Mouse (Mus musculus): ENCODE measurements around the gene Gm49405. TPM values are rescaled to one million over a fixed set of nuclear protein-coding genes. Genes with fewer than 3 reads are reported as not detected.
A peak's percentile ranks its signal among the peaks of the same experiment; 100 is the strongest.

Gene Gm49405
- polyA plus RNA-seq, 1 experiment from 2014 or later = 1.8 TPM

GRCm38 (mm10) chr19:3980309-3980708 is 20.1 kb upstream of the Gm49405 start:
- H3K4me3 ChIP-seq (ENCODE audit: low read depth, low read length) = no peak overlapping the region
- peaks cover 10% of the 10 kb centered on the region; the same call in 1 of the 2 replicates for H3K4me1 ChIP-seq (ENCODE audit: control insufficient read depth, insufficient read depth, low read length)
- no peak overlapping the region for H3K27ac ChIP-seq (ENCODE audit: low read depth, low read length)
- DNase-seq (ENCODE audit: low spot score) (peak; percentile 78), ATAC-seq (ENCODE audit: insufficient read depth, low FRiP score, low TSS enrichment) (0 out of 2 replicates have a peak, but pooled peaks have one; percentile 31)
- no peaks in the 10 kb centered on the region for H3K27me3 ChIP-seq (ENCODE audit: control insufficient read depth, insufficient read depth, low read length)
- no peak overlapping the region for H3K9ac ChIP-seq (ENCODE audit: low read length)
- 24% methylated on average over 4 of the region's 4 CpGs for WGBS
- H3K9me3 ChIP-seq (ENCODE audit: control insufficient read depth, low read length) = no peaks in the 10 kb centered on the region
- no peaks in the 10 kb centered on the region for H3K36me3 ChIP-seq (ENCODE audit: control insufficient read depth, insufficient read depth, low read length)
- H3K4me2 ChIP-seq (ENCODE audit: low read depth) = no peak overlapping the region

- Histone ChIP-seq H3K36me3 (ENCODE audit: control insufficient read depth, insufficient read depth, low read length) (no peaks in the 10 kb centered on the region), H3K4me2 (ENCODE audit: low read depth) (no peak overlapping the region), H3K27ac (ENCODE audit: low read depth, low read length) (no peak overlapping the region), H3K4me3 (ENCODE audit: low read depth, low read length) (no peak overlapping the region), H3K9ac (ENCODE audit: low read length) (no peak overlapping the region), H3K4me1 (ENCODE audit: control insufficient read depth, insufficient read depth, low read length) (peaks cover 13% of the 10 kb centered on the region; the same call in 1 of the 2 replicates), H3K27me3 (ENCODE audit: control insufficient read depth, insufficient read depth, low read length) (no peaks in the 10 kb centered on the region), H3K9me3 (ENCODE audit: control insufficient read depth, low read length) (no peaks in the 10 kb centered on the region)
- DNase-seq (ENCODE audit: low spot score) (no peak), ATAC-seq (ENCODE audit: insufficient read depth, low FRiP score, low TSS enrichment) (no peak)
- WGBS = 69% methylated on average over 9 of the region's 9 CpGs
Observed at GRCm38 (mm10) chr19:3980917-3981316, 19.5 kb upstream of the Gm49405 start.

GRCm38 (mm10) chr19:3983527-3984200 is 16.8 kb upstream of the Gm49405 start:
- Histone ChIP-seq H3K4me1 (ENCODE audit: control insufficient read depth, insufficient read depth, low read length) (peaks cover 15% of the 10 kb centered on the region; the same call in 1 of the 2 replicates), H3K36me3 (ENCODE audit: control insufficient read depth, insufficient read depth, low read length) (no peaks in the 10 kb centered on the region), H3K27ac (ENCODE audit: low read depth, low read length) (0 out of 2 replicates have a peak overlapping the region, but pooled peaks have one; percentile 1), H3K4me3 (ENCODE audit: low read depth, low read length) (no peak overlapping the region), H3K9me3 (ENCODE audit: control insufficient read depth, low read length) (no peaks in the 10 kb centered on the region), H3K4me2 (ENCODE audit: low read depth) (no peak overlapping the region), H3K9ac (ENCODE audit: low read length) (no peak overlapping the region), H3K27me3 (ENCODE audit: control insufficient read depth, insufficient read depth, low read length) (no peaks in the 10 kb centered on the region)
- ATAC-seq (ENCODE audit: insufficient read depth, low FRiP score, low TSS enrichment) (no peak), DNase-seq (ENCODE audit: low spot score) (no peak)
- 36% methylated on average over 9 of the region's 9 CpGs for WGBS

- WGBS = 25% methylated on average over 8 of the region's 8 CpGs
- ATAC-seq (ENCODE audit: insufficient read depth, low FRiP score, low TSS enrichment) (no peak), DNase-seq (ENCODE audit: low spot score) (peak; percentile 53)
- H3K36me3 ChIP-seq (ENCODE audit: control insufficient read depth, insufficient read depth, low read length) = no peaks in the 10 kb centered on the region
- H3K27ac ChIP-seq (ENCODE audit: low read depth, low read length) = peak overlapping the region; percentile 44
- no peaks in the 10 kb centered on the region for H3K9me3 ChIP-seq (ENCODE audit: control insufficient read depth, low read length)
- H3K4me2 ChIP-seq (ENCODE audit: low read depth) = no peak overlapping the region
- peaks cover 15% of the 10 kb centered on the region; the same call in 1 of the 2 replicates for H3K4me1 ChIP-seq (ENCODE audit: control insufficient read depth, insufficient read depth, low read length)
- no peak overlapping the region for H3K4me3 ChIP-seq (ENCODE audit: low read depth, low read length)
- peak overlapping the region; percentile 14; the same call in 1 of the 2 replicates for H3K9ac ChIP-seq (ENCODE audit: low read length)
- H3K27me3 ChIP-seq (ENCODE audit: control insufficient read depth, insufficient read depth, low read length) = no peaks in the 10 kb centered on the region
Observed at GRCm38 (mm10) chr19:3985261-3985681, 15.2 kb upstream of the Gm49405 start.

- DNase-seq (ENCODE audit: low spot score) = peak; percentile 48
- peaks cover 15% of the 10 kb centered on the region; the same call in 1 of the 2 replicates for H3K4me1 ChIP-seq (ENCODE audit: control insufficient read depth, insufficient read depth, low read length)
Observed at GRCm38 (mm10) chr19:3986334-3986733, 14.1 kb upstream of the Gm49405 start, which contains the start of gene Acy3. Gene Acy3, plus strand, starts transcription at chr19:3986570.

GRCm38 (mm10) chr19:3988066-3988465 is 12.4 kb upstream of the Gm49405 start:
- DNase-seq (ENCODE audit: low spot score) (no peak), ATAC-seq (ENCODE audit: insufficient read depth, low FRiP score, low TSS enrichment) (no peak)
- Histone ChIP-seq H3K4me1 (ENCODE audit: control insufficient read depth, insufficient read depth, low read length) (peaks cover 15% of the 10 kb centered on the region; the same call in 1 of the 2 replicates), H3K4me2 (ENCODE audit: low read depth) (no peak overlapping the region), H3K27ac (ENCODE audit: low read depth, low read length) (no peak overlapping the region), H3K27me3 (ENCODE audit: control insufficient read depth, insufficient read depth, low read length) (no peaks in the 10 kb centered on the region), H3K9ac (ENCODE audit: low read length) (no peak overlapping the region), H3K4me3 (ENCODE audit: low read depth, low read length) (no peak overlapping the region), H3K9me3 (ENCODE audit: control insufficient read depth, low read length) (no peaks in the 10 kb centered on the region), H3K36me3 (ENCODE audit: control insufficient read depth, insufficient read depth, low read length) (no peaks in the 10 kb centered on the region)
- 91% methylated on average over 14 of the region's 14 CpGs for WGBS

More at GRCm38 (mm10) chr19:3986334-3986733, 14.1 kb upstream of the Gm49405 start, which contains the start of gene Acy3:
- H3K27ac ChIP-seq (ENCODE audit: low read depth, low read length) = peak within 1 kb of the TSS; percentile 44
- no peak for ATAC-seq (ENCODE audit: insufficient read depth, low FRiP score, low TSS enrichment)
- H3K9ac ChIP-seq (ENCODE audit: low read length) = no peak within 1 kb of the TSS
- no peaks in the 10 kb centered on the region for H3K36me3 ChIP-seq (ENCODE audit: control insufficient read depth, insufficient read depth, low read length)
- WGBS = 16% methylated on average over 8 of the region's 8 CpGs
- no peaks in the 10 kb centered on the region for H3K9me3 ChIP-seq (ENCODE audit: control insufficient read depth, low read length)
- no peak within 1 kb of the TSS for H3K4me2 ChIP-seq (ENCODE audit: low read depth)
- no peaks in the 10 kb centered on the region for H3K27me3 ChIP-seq (ENCODE audit: control insufficient read depth, insufficient read depth, low read length)
- no peak within 1 kb of the TSS for H3K4me3 ChIP-seq (ENCODE audit: low read depth, low read length)

- Histone ChIP-seq H3K9ac (ENCODE audit: low read length) (no peak overlapping the region), H3K4me2 (ENCODE audit: low read depth) (no peak overlapping the region), H3K4me1 (ENCODE audit: control insufficient read depth, insufficient read depth, low read length) (peaks cover 15% of the 10 kb centered on the region; the same call in 1 of the 2 replicates), H3K27ac (ENCODE audit: low read depth, low read length) (no peak overlapping the region), H3K36me3 (ENCODE audit: control insufficient read depth, insufficient read depth, low read length) (no peaks in the 10 kb centered on the region), H3K4me3 (ENCODE audit: low read depth, low read length) (no peak overlapping the region), H3K9me3 (ENCODE audit: control insufficient read depth, low read length) (no peaks in the 10 kb centered on the region), H3K27me3 (ENCODE audit: control insufficient read depth, insufficient read depth, low read length) (no peaks in the 10 kb centered on the region)
- 90% methylated on average over 4 of the region's 4 CpGs for WGBS
- DNase-seq (ENCODE audit: low spot score) (no peak), ATAC-seq (ENCODE audit: insufficient read depth, low FRiP score, low TSS enrichment) (no peak)
Observed at GRCm38 (mm10) chr19:3988750-3989149, 11.7 kb upstream of the Gm49405 start.

GRCm38 (mm10) chr19:3990804-3991203 is 9.6 kb upstream of the Gm49405 start:
- H3K9me3 ChIP-seq (ENCODE audit: control insufficient read depth, low read length) = no peaks in the 10 kb centered on the region
- no peak overlapping the region for H3K27ac ChIP-seq (ENCODE audit: low read depth, low read length)
- H3K36me3 ChIP-seq (ENCODE audit: control insufficient read depth, insufficient read depth, low read length) = no peaks in the 10 kb centered on the region
- ATAC-seq (ENCODE audit: insufficient read depth, low FRiP score, low TSS enrichment) (no peak), DNase-seq (ENCODE audit: low spot score) (no peak)
- no peak overlapping the region for H3K4me3 ChIP-seq (ENCODE audit: low read depth, low read length)
- H3K4me1 ChIP-seq (ENCODE audit: control insufficient read depth, insufficient read depth, low read length) = 0 out of 2 replicates have a peak, but pooled peaks cover 2% of the 10 kb centered on the region
- WGBS = 39% methylated on average over 6 of the region's 6 CpGs
- no peak overlapping the region for H3K4me2 ChIP-seq (ENCODE audit: low read depth)
- H3K27me3 ChIP-seq (ENCODE audit: control insufficient read depth, insufficient read depth, low read length) = no peaks in the 10 kb centered on the region
- no peak overlapping the region for H3K9ac ChIP-seq (ENCODE audit: low read length)

- Histone ChIP-seq H3K27me3 (ENCODE audit: control insufficient read depth, insufficient read depth, low read length) (no peaks in the 10 kb centered on the region), H3K9ac (ENCODE audit: low read length) (no peak overlapping the region), H3K4me2 (ENCODE audit: low read depth) (no peak overlapping the region), H3K36me3 (ENCODE audit: control insufficient read depth, insufficient read depth, low read length) (no peaks in the 10 kb centered on the region), H3K9me3 (ENCODE audit: control insufficient read depth, low read length) (no peaks in the 10 kb centered on the region), H3K4me1 (ENCODE audit: control insufficient read depth, insufficient read depth, low read length) (no peaks in the 10 kb centered on the region), H3K4me3 (ENCODE audit: low read depth, low read length) (no peak overlapping the region), H3K27ac (ENCODE audit: low read depth, low read length) (no peak overlapping the region)
- DNase-seq (ENCODE audit: low spot score) (no peak), ATAC-seq (ENCODE audit: insufficient read depth, low FRiP score, low TSS enrichment) (no peak)
- WGBS = 95% methylated on average over 3 of the region's 3 CpGs
Observed at GRCm38 (mm10) chr19:3991562-3991961, 8.9 kb upstream of the Gm49405 start.

All from neural tube, embryonic 11.5 days (tissue).